Mouse (Mus musculus): ENCODE measurements around the gene Zfp819. TPM values are rescaled to one million over a fixed set of nuclear protein-coding genes. Genes with fewer than 3 reads are reported as not detected.

Zfp819 gene
- polyA plus RNA-seq, 1 experiment from 2014 or later: 0.08 TPM

DNA sequence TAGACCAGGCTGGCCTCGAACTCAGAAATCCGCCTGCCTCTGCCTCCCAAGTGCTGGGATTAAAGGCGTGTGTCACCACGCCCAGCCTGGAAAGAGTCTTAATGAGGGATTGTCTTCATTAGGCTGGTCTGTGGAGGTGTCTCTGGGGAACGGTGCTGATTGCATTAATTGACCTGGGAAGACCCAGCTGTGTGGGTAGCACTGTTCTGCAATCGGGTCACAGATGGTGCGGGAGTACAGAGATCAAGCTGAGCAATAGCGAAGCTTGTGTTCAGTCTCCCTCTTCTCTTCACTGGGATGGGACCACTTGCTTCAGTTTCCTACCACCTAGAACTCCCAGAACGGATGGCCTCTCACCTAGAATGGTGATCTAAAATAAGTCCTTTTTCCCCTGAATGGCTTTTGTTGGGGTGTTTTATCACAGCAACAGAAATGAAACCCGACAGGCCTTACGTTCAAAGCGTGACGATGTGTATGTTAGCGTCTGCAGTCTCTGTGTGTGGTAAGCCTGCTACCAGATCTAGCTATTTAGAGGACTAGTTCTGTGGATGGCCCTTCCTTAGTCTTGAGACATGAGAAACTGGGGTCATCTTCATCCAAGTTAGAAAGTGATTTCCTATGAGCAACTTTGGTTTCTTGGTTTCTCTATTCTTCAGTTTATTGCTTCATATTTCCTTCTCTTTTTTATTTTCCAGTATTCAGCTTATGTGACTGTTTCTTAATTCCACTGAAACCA lies 7.0 kb downstream of the Zfp819 start:
- H3K36me3 ChIP-seq (ENCODE audit: insufficient read depth, low read length): no peaks in the 10 kb centered on the region
- no peaks in the 10 kb centered on the region for H3K9me3 ChIP-seq (ENCODE audit: low read length)
- no peaks in the 10 kb centered on the region for H3K27me3 ChIP-seq (replicated peaks; ENCODE audit: insufficient read depth, low read length)
- no peak overlapping the region for H3K4me3 ChIP-seq (ENCODE audit: low read depth, low read length)
- DNase-seq (ENCODE audit: low spot score) (no peak), ATAC-seq (no peak)
- no peak for TF ChIP-seq EP300 (IDR thresholded peaks at IDR 0.05)
- TF ChIP-seq CTCF (IDR thresholded peaks at IDR 0.05): no peak
- H3K27ac ChIP-seq (ENCODE audit: low read length): no peak overlapping the region
- no peaks in the 10 kb centered on the region for H3K4me1 ChIP-seq (ENCODE audit: insufficient read depth, low read depth, low read length)
- 89% methylated on average over 14 of the region's 14 CpGs for WGBS
- no peak overlapping the region for H3K4me2 ChIP-seq (replicated peaks; ENCODE audit: low read depth, low read length)
- H3K9ac ChIP-seq (replicated peaks; ENCODE audit: low read depth): no peak overlapping the region

DNA sequence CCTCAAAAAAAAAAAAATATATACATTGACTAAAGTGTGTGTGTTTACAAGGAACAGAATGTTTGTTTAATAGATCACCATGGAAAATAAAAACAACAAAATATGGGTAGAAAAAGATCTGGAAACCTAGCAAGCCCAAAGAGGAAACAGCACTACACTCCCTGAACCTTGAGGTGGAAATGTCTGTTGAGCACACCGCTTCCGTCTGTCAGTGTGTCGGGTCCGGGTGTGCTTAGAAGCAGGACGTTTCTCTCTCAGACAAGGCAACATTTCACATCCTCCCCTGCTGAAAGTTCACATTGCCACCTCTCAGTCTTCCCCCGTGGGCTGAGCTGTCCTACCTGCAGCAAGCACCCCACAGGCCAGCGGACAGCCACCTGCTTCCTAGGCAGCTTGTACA lies 16.0 kb downstream of the Zfp819 start:
- Histone ChIP-seq H3K27ac (ENCODE audit: low read length) (no peak overlapping the region), H3K9me3 (ENCODE audit: low read length) (no peaks in the 10 kb centered on the region), H3K36me3 (ENCODE audit: insufficient read depth, low read length) (no peaks in the 10 kb centered on the region), H3K4me2 (replicated peaks; ENCODE audit: low read depth, low read length) (no peak overlapping the region), H3K4me1 (ENCODE audit: insufficient read depth, low read depth, low read length) (no peaks in the 10 kb centered on the region), H3K27me3 (replicated peaks; ENCODE audit: insufficient read depth, low read length) (no peaks in the 10 kb centered on the region), H3K4me3 (ENCODE audit: low read depth, low read length) (no peak overlapping the region), H3K9ac (replicated peaks; ENCODE audit: low read depth) (no peak overlapping the region)
- DNase-seq (ENCODE audit: low spot score) (no peak), ATAC-seq (no peak)
- 57% methylated on average over 7 of the region's 7 CpGs for WGBS
- TF ChIP-seq CTCF (IDR thresholded peaks at IDR 0.05) (no peak), EP300 (IDR thresholded peaks at IDR 0.05) (no peak)

DNA sequence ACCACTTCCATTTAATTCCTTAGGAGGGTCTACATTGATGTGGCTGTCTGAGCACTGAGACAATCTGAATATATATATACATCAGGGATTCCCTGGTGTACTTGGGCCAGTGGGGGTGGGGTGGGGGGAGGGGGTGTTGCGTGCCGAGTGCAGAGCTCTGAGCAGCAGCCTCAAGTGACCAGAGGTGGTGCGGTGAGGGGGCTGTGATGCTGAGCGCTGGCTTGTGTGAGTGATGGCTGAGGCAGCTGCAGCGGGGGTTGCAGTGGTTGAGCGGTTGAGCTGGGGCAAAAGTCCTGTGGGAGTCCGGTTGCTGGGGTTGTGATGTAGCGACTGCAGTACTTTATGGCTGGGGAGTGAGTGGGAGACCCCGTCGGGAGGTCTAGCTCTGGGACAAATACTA lies 16.9 kb downstream of the Zfp819 start:
- WGBS: 15% methylated on average over 10 of the region's 10 CpGs
- Histone ChIP-seq H3K27me3 (replicated peaks; ENCODE audit: insufficient read depth, low read length) (no peaks in the 10 kb centered on the region), H3K4me1 (ENCODE audit: insufficient read depth, low read depth, low read length) (no peaks in the 10 kb centered on the region), H3K4me2 (replicated peaks; ENCODE audit: low read depth, low read length) (no peak overlapping the region), H3K36me3 (ENCODE audit: insufficient read depth, low read length) (no peaks in the 10 kb centered on the region), H3K27ac (ENCODE audit: low read length) (no peak overlapping the region), H3K9ac (replicated peaks; ENCODE audit: low read depth) (no peak overlapping the region), H3K4me3 (ENCODE audit: low read depth, low read length) (no peak overlapping the region), H3K9me3 (ENCODE audit: low read length) (no peaks in the 10 kb centered on the region)
- DNase-seq (ENCODE audit: low spot score): no peak
- TF ChIP-seq EP300 (IDR thresholded peaks at IDR 0.05): no peak
- no peak for TF ChIP-seq CTCF (IDR thresholded peaks at IDR 0.05)
- no peak for ATAC-seq

DNA sequence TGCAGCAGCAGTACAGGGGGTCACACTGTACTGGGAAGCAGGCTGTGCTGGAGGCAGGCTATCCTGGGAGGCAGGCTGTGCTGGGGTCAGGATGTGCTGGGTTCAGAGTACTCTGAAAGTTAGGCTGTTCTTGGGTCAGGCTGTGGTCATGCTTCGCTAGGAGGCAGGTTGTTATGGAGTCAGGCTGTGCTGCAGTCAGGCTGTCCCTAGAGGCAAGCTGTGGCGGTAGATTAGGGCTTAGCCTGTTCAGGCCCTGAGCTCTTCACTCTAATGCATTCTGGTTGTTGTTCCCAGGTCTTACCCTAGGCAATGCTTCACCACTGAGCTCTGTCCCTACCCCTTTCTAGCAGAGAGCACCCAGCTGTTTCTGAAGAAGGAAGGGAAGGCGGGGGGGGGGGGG lies 18.1 kb downstream of the Zfp819 start:
- no peak for ATAC-seq
- no peaks in the 10 kb centered on the region for H3K4me1 ChIP-seq (ENCODE audit: insufficient read depth, low read depth, low read length)
- H3K27ac ChIP-seq (ENCODE audit: low read length): no peak overlapping the region
- no peak overlapping the region for H3K4me3 ChIP-seq (ENCODE audit: low read depth, low read length)
- no peak overlapping the region for H3K4me2 ChIP-seq (replicated peaks; ENCODE audit: low read depth, low read length)
- no peak for DNase-seq (ENCODE audit: low spot score)
- H3K27me3 ChIP-seq (replicated peaks; ENCODE audit: insufficient read depth, low read length): no peaks in the 10 kb centered on the region
- H3K9me3 ChIP-seq (ENCODE audit: low read length): no peaks in the 10 kb centered on the region
- TF ChIP-seq CTCF (IDR thresholded peaks at IDR 0.05) (no peak), EP300 (IDR thresholded peaks at IDR 0.05) (no peak)
- WGBS: 64% methylated on average over 3 of the region's 3 CpGs
- no peak overlapping the region for H3K9ac ChIP-seq (replicated peaks; ENCODE audit: low read depth)
- no peaks in the 10 kb centered on the region for H3K36me3 ChIP-seq (ENCODE audit: insufficient read depth, low read length)

DNA sequence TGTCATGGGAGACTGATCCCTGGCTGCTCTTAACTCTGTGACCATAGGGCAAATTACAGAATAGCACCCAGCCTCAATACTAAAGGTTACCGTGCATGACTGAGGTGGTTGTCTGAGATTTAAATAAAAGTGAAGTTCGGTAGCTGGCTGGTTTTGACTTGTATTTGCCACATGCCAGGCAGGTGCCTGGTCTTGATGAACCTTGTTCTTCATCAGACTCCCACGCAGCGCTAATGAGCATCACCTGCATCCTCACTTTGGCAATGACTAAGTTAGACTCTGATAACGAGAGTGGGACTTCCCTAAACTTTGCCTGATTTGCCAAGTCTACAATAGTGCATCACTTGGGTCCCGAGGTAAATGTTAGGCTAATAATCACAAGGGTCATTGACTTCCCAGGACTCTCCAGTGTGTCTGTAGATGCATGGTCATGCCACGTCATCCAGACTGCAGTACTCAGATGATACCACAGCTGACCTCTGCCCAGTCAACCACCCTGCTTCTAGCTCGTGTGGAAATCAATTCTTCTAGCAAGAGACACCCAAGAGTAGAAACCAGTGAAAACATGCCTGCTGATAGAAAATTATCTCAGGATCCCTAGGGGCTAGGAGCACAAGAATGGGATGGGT lies 18.9 kb downstream of the Zfp819 start:
- H3K27me3 ChIP-seq (replicated peaks; ENCODE audit: insufficient read depth, low read length): no peaks in the 10 kb centered on the region
- TF ChIP-seq CTCF (IDR thresholded peaks at IDR 0.05) (no peak), EP300 (IDR thresholded peaks at IDR 0.05) (no peak)
- 75% methylated on average over 8 of the region's 8 CpGs for WGBS
- H3K4me1 ChIP-seq (ENCODE audit: insufficient read depth, low read depth, low read length): no peaks in the 10 kb centered on the region
- H3K9ac ChIP-seq (replicated peaks; ENCODE audit: low read depth): no peak overlapping the region
- H3K4me3 ChIP-seq (ENCODE audit: low read depth, low read length): no peak overlapping the region
- no peak for DNase-seq (ENCODE audit: low spot score)
- H3K36me3 ChIP-seq (ENCODE audit: insufficient read depth, low read length): no peaks in the 10 kb centered on the region
- H3K9me3 ChIP-seq (ENCODE audit: low read length): no peaks in the 10 kb centered on the region
- no peak overlapping the region for H3K4me2 ChIP-seq (replicated peaks; ENCODE audit: low read depth, low read length)
- ATAC-seq: no peak
- no peak overlapping the region for H3K27ac ChIP-seq (ENCODE audit: low read length)

GRCm38 (mm10) chr7:43633940-43634339 lies 27.0 kb downstream of the Zfp819 start:
- Histone ChIP-seq H3K9me3 (ENCODE audit: low read length) (no peaks in the 10 kb centered on the region), H3K27me3 (replicated peaks; ENCODE audit: insufficient read depth, low read length) (no peaks in the 10 kb centered on the region), H3K4me2 (replicated peaks; ENCODE audit: low read depth, low read length) (no peak overlapping the region), H3K4me1 (ENCODE audit: insufficient read depth, low read depth, low read length) (no peaks in the 10 kb centered on the region), H3K27ac (ENCODE audit: low read length) (no peak overlapping the region), H3K36me3 (ENCODE audit: insufficient read depth, low read length) (no peaks in the 10 kb centered on the region), H3K4me3 (ENCODE audit: low read depth, low read length) (no peak overlapping the region), H3K9ac (replicated peaks; ENCODE audit: low read depth) (no peak overlapping the region)
- DNase-seq (ENCODE audit: low spot score): no peak
- 77% methylated on average over 4 of the region's 4 CpGs for WGBS
- ATAC-seq: no peak
- no peak for TF ChIP-seq EP300 (IDR thresholded peaks at IDR 0.05)
- TF ChIP-seq CTCF (IDR thresholded peaks at IDR 0.05): no peak
